Mouse (Mus musculus): ENCODE results near the gene Olig3. TPM values are rescaled to one million over a fixed set of nuclear protein-coding genes. Genes with fewer than 3 reads are reported as not detected.
A peak's percentile ranks its signal among the peaks of the same experiment; 100 is the strongest.

The Olig3 gene
- polyA plus RNA-seq, 1 experiment from 2014 or later = 23.8 TPM

DNA sequence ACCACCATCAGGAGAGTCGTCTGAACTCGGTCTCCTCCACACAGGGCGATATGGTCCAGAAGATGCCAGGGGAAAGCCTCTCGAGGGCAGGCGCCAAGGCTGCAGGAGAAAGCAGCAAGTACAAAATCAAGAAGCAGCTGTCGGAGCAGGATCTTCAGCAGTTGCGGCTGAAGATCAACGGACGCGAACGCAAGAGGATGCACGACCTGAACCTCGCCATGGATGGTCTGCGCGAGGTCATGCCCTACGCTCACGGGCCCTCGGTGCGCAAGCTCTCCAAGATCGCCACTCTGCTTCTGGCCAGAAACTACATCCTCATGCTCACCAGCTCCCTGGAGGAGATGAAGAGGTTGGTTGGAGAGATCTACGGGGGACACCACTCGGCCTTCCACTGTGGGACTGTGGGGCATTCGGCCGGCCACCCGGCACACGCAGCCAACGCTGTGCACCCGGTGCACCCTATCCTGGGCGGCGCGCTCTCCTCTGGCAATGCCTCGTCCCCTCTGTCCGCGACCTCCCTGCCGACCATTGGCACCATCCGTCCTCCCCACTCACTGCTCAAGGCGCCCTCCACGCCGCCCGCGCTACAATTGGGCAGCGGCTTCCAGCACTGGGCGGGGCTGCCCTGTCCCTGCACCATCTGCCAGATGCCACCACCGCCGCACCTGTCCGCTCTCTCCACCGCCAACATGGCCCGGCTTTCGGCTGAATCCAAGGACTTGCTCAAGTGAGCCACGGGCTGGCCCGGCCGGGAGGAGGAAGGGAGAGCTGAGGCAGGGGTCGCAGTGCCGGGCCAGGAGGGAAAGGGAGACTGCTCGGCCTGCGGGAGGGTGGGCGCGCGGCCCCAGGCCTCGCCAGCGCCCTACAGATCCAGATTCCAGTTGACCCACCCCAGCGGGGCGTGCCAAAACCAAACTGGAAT lies 648 bp downstream of the Olig3 start:
- DNase-seq (ENCODE audit: low spot score) (peak; percentile 69), ATAC-seq (replicated peaks; ENCODE audit: low FRiP score) (peak; percentile 30)
- under 1% methylated on average over 63 of the region's 63 CpGs for WGBS
- Histone ChIP-seq H3K4me3 (ENCODE audit: low read depth, low read length) (peak overlapping the region; percentile 23), H3K36me3 (ENCODE audit: control insufficient read depth, insufficient read depth, low read length) (no peaks in the 10 kb centered on the region), H3K4me2 (ENCODE audit: low read depth, low read length, severe bottlenecking) (peak overlapping the region; percentile 34), H3K9ac (ENCODE audit: low read length) (peak overlapping the region; percentile 28; the same call in 1 of the 2 replicates), H3K4me1 (replicated peaks; ENCODE audit: control insufficient read depth, insufficient read depth, low read length) (peaks cover 14% of the 10 kb centered on the region), H3K9me3 (ENCODE audit: control insufficient read depth, low read length) (no peaks in the 10 kb centered on the region), H3K27ac (ENCODE audit: low read depth, low read length) (no peak overlapping the region), H3K27me3 (ENCODE audit: control insufficient read depth, insufficient read depth, low read length) (peaks cover 91% of the 10 kb centered on the region)

- Histone ChIP-seq H3K27ac (ENCODE audit: low read depth, low read length) (no peak overlapping the region), H3K27me3 (ENCODE audit: control insufficient read depth, insufficient read depth, low read length) (peaks cover 89% of the 10 kb centered on the region), H3K4me1 (replicated peaks; ENCODE audit: control insufficient read depth, insufficient read depth, low read length) (peaks cover 7% of the 10 kb centered on the region; the same call in 1 of the 2 replicates), H3K9me3 (ENCODE audit: control insufficient read depth, low read length) (no peaks in the 10 kb centered on the region), H3K4me2 (ENCODE audit: low read depth, low read length, severe bottlenecking) (no peak overlapping the region), H3K9ac (ENCODE audit: low read length) (no peak overlapping the region), H3K4me3 (ENCODE audit: low read depth, low read length) (peak overlapping the region; percentile 23; the same call in 1 of the 2 replicates), H3K36me3 (ENCODE audit: control insufficient read depth, insufficient read depth, low read length) (no peaks in the 10 kb centered on the region)
- ATAC-seq (replicated peaks; ENCODE audit: low FRiP score) (no peak), DNase-seq (ENCODE audit: low spot score) (no peak)
- 11% methylated on average over 5 of the region's 5 CpGs for WGBS
Observed at GRCm38 (mm10) chr10:19357848-19358247, 1.5 kb downstream of the Olig3 start.

- no peaks in the 10 kb centered on the region for H3K36me3 ChIP-seq (ENCODE audit: control insufficient read depth, insufficient read depth, low read length)
- no peak overlapping the region for H3K4me2 ChIP-seq (ENCODE audit: low read depth, low read length, severe bottlenecking)
- peaks cover 70% of the 10 kb centered on the region for H3K27me3 ChIP-seq (ENCODE audit: control insufficient read depth, insufficient read depth, low read length)
- no peak overlapping the region for H3K9ac ChIP-seq (ENCODE audit: low read length)
- 9% methylated on average over 3 of the region's 3 CpGs for WGBS
- H3K4me1 ChIP-seq (replicated peaks; ENCODE audit: control insufficient read depth, insufficient read depth, low read length) = peaks cover 5% of the 10 kb centered on the region; the same call in 1 of the 2 replicates
- ATAC-seq (replicated peaks; ENCODE audit: low FRiP score) = no peak
- no peak for DNase-seq (ENCODE audit: low spot score)
- H3K4me3 ChIP-seq (ENCODE audit: low read depth, low read length) = no peak overlapping the region
- no peaks in the 10 kb centered on the region for H3K9me3 ChIP-seq (ENCODE audit: control insufficient read depth, low read length)
- no peak overlapping the region for H3K27ac ChIP-seq (ENCODE audit: low read depth, low read length)
Observed at GRCm38 (mm10) chr10:19360446-19361300, 4.3 kb downstream of the Olig3 start.

DNA sequence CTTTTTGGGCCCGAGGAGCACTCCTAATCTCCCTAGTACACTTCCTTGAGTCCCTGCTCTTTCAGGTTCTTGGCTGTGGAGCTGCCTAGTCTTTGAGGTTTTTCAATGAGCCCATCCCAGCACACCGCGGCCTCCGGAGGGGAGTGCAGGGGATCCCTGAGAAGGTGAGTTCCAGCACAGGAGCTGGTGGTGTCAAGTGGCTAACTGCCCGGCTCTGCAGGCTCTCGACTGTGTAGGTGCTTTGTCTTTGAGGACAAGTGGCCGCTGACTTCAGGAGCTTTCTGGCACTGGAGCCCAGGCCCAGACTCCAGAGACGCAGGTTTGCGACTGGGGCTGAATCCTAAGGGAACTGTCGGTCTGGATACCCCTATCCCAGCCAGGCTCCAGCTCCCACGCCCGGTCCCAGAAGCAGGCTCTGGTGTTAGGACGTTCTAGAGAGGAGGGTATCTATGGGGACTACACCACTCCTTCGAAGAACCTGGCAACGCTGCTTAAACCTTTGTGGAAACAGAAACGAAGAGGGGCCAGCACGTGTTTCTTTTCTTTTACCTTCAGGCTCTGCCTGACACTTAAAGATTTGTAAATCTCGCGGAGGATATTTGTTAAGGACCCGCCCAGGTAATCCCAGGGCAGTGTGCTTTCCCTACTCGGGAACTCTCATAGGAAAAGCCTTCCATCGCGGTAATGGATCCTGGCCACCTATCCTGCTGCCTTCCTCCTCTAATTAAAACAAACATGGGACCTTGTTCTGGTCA lies 5.4 kb downstream of the Olig3 start:
- WGBS = 1% methylated on average over 23 of the region's 23 CpGs
- DNase-seq (ENCODE audit: low spot score) (no peak), ATAC-seq (replicated peaks; ENCODE audit: low FRiP score) (no peak)
- Histone ChIP-seq H3K4me3 (ENCODE audit: low read depth, low read length) (0 out of 2 replicates have a peak overlapping the region, but pooled peaks have one; percentile 7), H3K9me3 (ENCODE audit: control insufficient read depth, low read length) (no peaks in the 10 kb centered on the region), H3K27ac (ENCODE audit: low read depth, low read length) (no peak overlapping the region), H3K36me3 (ENCODE audit: control insufficient read depth, insufficient read depth, low read length) (no peaks in the 10 kb centered on the region), H3K9ac (ENCODE audit: low read length) (no peak overlapping the region), H3K27me3 (ENCODE audit: control insufficient read depth, insufficient read depth, low read length) (peaks cover 60% of the 10 kb centered on the region), H3K4me2 (ENCODE audit: low read depth, low read length, severe bottlenecking) (no peak overlapping the region), H3K4me1 (replicated peaks; ENCODE audit: control insufficient read depth, insufficient read depth, low read length) (peaks cover 5% of the 10 kb centered on the region; the same call in 1 of the 2 replicates)

DNA sequence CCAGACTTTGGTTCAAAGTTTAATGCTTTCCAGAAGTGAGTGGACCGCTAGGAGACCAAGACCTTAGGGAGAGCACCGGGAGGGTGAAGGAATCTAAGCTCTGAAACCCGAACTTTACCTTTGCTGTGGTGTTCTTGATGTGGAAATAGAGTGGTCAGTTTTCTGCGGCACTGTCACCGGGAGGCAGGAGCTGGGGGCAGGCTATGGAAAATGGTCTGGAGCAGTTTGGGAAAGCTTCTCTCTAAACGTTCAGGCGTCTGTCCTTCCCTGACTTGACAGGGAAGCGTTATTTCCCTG lies 5.9 kb downstream of the Olig3 start:
- 0 out of 2 replicates have a peak overlapping the region, but pooled peaks have one; percentile 7 for H3K4me3 ChIP-seq (ENCODE audit: low read depth, low read length)
- H3K9me3 ChIP-seq (ENCODE audit: control insufficient read depth, low read length) = no peaks in the 10 kb centered on the region
- no peaks in the 10 kb centered on the region; the same call in 1 of the 2 replicates for H3K4me1 ChIP-seq (replicated peaks; ENCODE audit: control insufficient read depth, insufficient read depth, low read length)
- H3K4me2 ChIP-seq (ENCODE audit: low read depth, low read length, severe bottlenecking) = peak overlapping the region; percentile 26; the same call in 1 of the 2 replicates
- no peak overlapping the region for H3K9ac ChIP-seq (ENCODE audit: low read length)
- ATAC-seq (replicated peaks; ENCODE audit: low FRiP score) = no peak
- H3K27ac ChIP-seq (ENCODE audit: low read depth, low read length) = no peak overlapping the region
- H3K36me3 ChIP-seq (ENCODE audit: control insufficient read depth, insufficient read depth, low read length) = no peaks in the 10 kb centered on the region
- peaks cover 55% of the 10 kb centered on the region for H3K27me3 ChIP-seq (ENCODE audit: control insufficient read depth, insufficient read depth, low read length)
- DNase-seq (ENCODE audit: low spot score) = no peak
- 2% methylated on average over 8 of the region's 8 CpGs for WGBS

DNA sequence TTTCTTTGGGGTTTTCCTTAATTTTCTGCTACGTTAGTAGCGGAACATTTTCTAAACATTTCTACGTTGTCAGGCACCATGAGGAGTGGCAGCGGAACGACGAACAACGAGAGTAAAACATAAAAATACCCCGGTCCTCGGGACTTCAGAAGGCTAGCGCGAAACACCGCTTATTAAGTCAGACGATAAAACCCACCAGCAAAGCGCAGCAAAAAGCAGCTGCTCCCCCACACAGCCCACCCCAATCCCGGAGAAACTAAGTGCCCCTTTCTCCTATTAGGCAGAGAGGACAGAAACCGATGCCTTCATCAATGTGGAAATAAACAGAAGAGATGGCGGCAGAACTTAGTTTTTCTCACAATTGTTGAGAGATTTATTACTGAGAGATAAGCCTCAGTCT lies 6.5 kb downstream of the Olig3 start:
- Histone ChIP-seq H3K4me1 (replicated peaks; ENCODE audit: control insufficient read depth, insufficient read depth, low read length) (no peaks in the 10 kb centered on the region; the same call in 1 of the 2 replicates), H3K27ac (ENCODE audit: low read depth, low read length) (no peak overlapping the region), H3K9me3 (ENCODE audit: control insufficient read depth, low read length) (no peaks in the 10 kb centered on the region), H3K36me3 (ENCODE audit: control insufficient read depth, insufficient read depth, low read length) (no peaks in the 10 kb centered on the region), H3K4me2 (ENCODE audit: low read depth, low read length, severe bottlenecking) (peak overlapping the region; percentile 26; the same call in 1 of the 2 replicates), H3K9ac (ENCODE audit: low read length) (no peak overlapping the region), H3K4me3 (ENCODE audit: low read depth, low read length) (no peak overlapping the region), H3K27me3 (ENCODE audit: control insufficient read depth, insufficient read depth, low read length) (peaks cover 49% of the 10 kb centered on the region)
- DNase-seq (ENCODE audit: low spot score) = no peak
- ATAC-seq (replicated peaks; ENCODE audit: low FRiP score) = no peak
- under 1% methylated on average over 17 of the region's 17 CpGs for WGBS

DNA sequence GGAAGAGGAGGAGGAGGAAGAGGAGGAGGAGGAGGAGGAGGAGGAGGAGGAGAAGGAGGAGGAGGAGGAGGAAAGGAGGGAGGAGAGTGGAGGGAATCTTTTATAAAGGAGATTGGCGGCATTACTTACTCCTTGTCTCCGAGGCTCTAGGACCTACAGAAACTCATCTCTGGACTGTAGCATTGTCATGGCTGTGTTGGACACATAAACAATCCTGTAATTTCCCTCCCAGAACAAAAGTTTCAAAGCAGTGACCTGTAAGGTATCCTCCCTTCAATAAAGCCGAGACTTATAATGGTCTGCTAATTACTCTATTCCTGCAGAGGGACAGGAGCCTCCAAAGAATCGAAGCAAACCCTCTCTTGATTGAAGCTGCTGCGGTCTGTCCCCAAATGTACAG lies 7.0 kb downstream of the Olig3 start:
- Histone ChIP-seq H3K36me3 (ENCODE audit: control insufficient read depth, insufficient read depth, low read length) (no peaks in the 10 kb centered on the region), H3K4me1 (replicated peaks; ENCODE audit: control insufficient read depth, insufficient read depth, low read length) (no peaks in the 10 kb centered on the region; the same call in 1 of the 2 replicates), H3K27me3 (ENCODE audit: control insufficient read depth, insufficient read depth, low read length) (peaks cover 45% of the 10 kb centered on the region), H3K4me2 (ENCODE audit: low read depth, low read length, severe bottlenecking) (no peak overlapping the region), H3K27ac (ENCODE audit: low read depth, low read length) (no peak overlapping the region), H3K9ac (ENCODE audit: low read length) (no peak overlapping the region), H3K9me3 (ENCODE audit: control insufficient read depth, low read length) (no peaks in the 10 kb centered on the region), H3K4me3 (ENCODE audit: low read depth, low read length) (no peak overlapping the region)
- ATAC-seq (replicated peaks; ENCODE audit: low FRiP score) (0 out of 2 replicates have a peak, but pooled peaks have one; percentile 34), DNase-seq (ENCODE audit: low spot score) (no peak)
- 6% methylated on average over 5 of the region's 5 CpGs for WGBS

- WGBS = 92% methylated on average over 9 of the region's 9 CpGs
- Histone ChIP-seq H3K4me3 (ENCODE audit: low read depth, low read length) (no peak overlapping the region), H3K9me3 (ENCODE audit: control insufficient read depth, low read length) (no peaks in the 10 kb centered on the region), H3K27ac (ENCODE audit: low read depth, low read length) (no peak overlapping the region), H3K36me3 (ENCODE audit: control insufficient read depth, insufficient read depth, low read length) (no peaks in the 10 kb centered on the region), H3K4me2 (ENCODE audit: low read depth, low read length, severe bottlenecking) (no peak overlapping the region), H3K4me1 (replicated peaks; ENCODE audit: control insufficient read depth, insufficient read depth, low read length) (peaks cover 3% of the 10 kb centered on the region; the same call in 1 of the 2 replicates), H3K9ac (ENCODE audit: low read length) (no peak overlapping the region), H3K27me3 (ENCODE audit: control insufficient read depth, insufficient read depth, low read length) (peaks cover 3% of the 10 kb centered on the region; the same call in 1 of the 2 replicates)
- ATAC-seq (replicated peaks; ENCODE audit: low FRiP score) = no peak
- no peak for DNase-seq (ENCODE audit: low spot score)
Observed at GRCm38 (mm10) chr10:19369143-19369542, 12.8 kb downstream of the Olig3 start.
